Mouse (Mus musculus): ENCODE results near the gene Elfn2.

DNA sequence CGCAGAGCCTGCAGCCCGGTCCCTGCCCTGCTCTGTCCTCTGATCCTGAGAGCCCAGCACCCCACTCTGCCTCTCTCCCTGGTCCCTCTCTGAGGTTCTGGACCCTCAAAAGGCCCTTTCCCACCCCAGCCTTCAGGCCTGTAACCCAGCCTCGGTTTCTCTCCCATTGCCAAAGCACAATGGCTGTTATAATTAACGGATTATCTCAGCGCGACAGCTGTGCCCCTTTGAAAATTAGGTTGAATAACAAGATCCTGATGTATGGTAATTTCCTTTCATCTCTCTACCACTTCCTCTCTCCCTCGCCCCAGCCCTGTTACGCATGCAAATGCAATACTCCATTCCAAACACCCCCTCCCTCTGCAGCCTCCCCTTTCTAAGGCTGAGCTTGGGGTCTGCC lies 35.1 kb downstream of the Elfn2 start:
- TF ChIP-seq TAL1 (IDR thresholded peaks at IDR 0.05; ENCODE audit: low read length) (no peak), GATA1 (IDR thresholded peaks at IDR 0.05; ENCODE audit: low read length) (no peak)

Data from erythroblast, embryonic 14.5 days (primary cell).